Mouse (Mus musculus) liver, embryonic 13.5 days (tissue): ENCODE data around the gene Ywhag. TPM values are rescaled to one million over a fixed set of nuclear protein-coding genes. Genes with fewer than 3 reads are reported as not detected.

Source experiments
- ATAC-seq: fragments of 200-750 bp; cut with Nextera tagmentation; 2 replicates; pipeline ENCODE4 v1.8.0; 2017; ENCODE audit warnings: low read depth, mild to moderate bottlenecking, moderate number of reproducible peaks, moderate library complexity
- DNase-seq: peaks from one replicate; pipeline ENCODE4 v3.0.0; 2022
- H3K27ac ChIP-seq: fragments of 300-500 bp; sonication (generic); 2 replicates; pipeline ENCODE4 v1.5.1; 2015; ENCODE audit warnings: moderate library complexity, mild to moderate bottlenecking, inconsistent platforms
- H3K27me3 ChIP-seq: fragments of 300-500 bp; sonication (generic); 2 replicates; pipeline ENCODE4 v1.6.1; 2015; ENCODE audit warnings: mild to moderate bottlenecking, inconsistent platforms
- H3K36me3 ChIP-seq: fragments of 300-500 bp; sonication (generic); 2 replicates; pipeline ENCODE4 v1.6.1; 2015; ENCODE audit warnings: mild to moderate bottlenecking, inconsistent platforms
- H3K4me1 ChIP-seq: fragments of 300-500 bp; sonication (generic); replicated peaks from 2 replicates; pipeline ENCODE4 v1.6.1; 2015; ENCODE audit warnings: inconsistent platforms
- H3K4me2 ChIP-seq: fragments of 300-500 bp; sonication (generic); 2 replicates; pipeline ENCODE4 v1.6.1; 2015; ENCODE audit warnings: inconsistent platforms, mild to moderate bottlenecking, moderate library complexity
- H3K4me3 ChIP-seq: fragments of 300-500 bp; sonication (generic); replicated peaks from 2 replicates; pipeline ENCODE4 v1.5.1; 2015; ENCODE audit warnings: mild to moderate bottlenecking, inconsistent platforms
- H3K9ac ChIP-seq: fragments of 300-500 bp; sonication (generic); 2 replicates; pipeline ENCODE4 v1.6.1; 2015; ENCODE audit warnings: mild to moderate bottlenecking, inconsistent platforms
- H3K9me3 ChIP-seq: fragments of 300-500 bp; sonication (generic); replicated peaks from 2 replicates; pipeline ENCODE4 v1.6.1; 2016; ENCODE audit warnings: inconsistent platforms
- WGBS: fragments of 180-500 bp; shearing (Covaris S2); methylation state at CpG from one replicate; pipeline ENCODE4 v1.1.7; 2015; ENCODE audit not compliant: insufficient replicate concordance; 5-methylcytosine and 5-hydroxymethylcytosine counted together
- polyA plus RNA-seq: library from polyadenylated mRNA; unstranded; fragments of >200 nt; fragmentation: Nextera tagmentation; extraction: Ambion mirVana; gene quantifications from 2 replicates; pipeline ENCODE4 v1.2.1, GENCODE M21; 2015

Ywhag gene
- polyA plus RNA-seq, 1 experiment from 2014 or later, result 80.8 TPM

- Histone ChIP-seq H3K27ac (no peak overlapping the region), H3K4me1 (peaks cover 79% of the 10 kb centered on the region), H3K36me3 (peaks cover 81% of the 10 kb centered on the region), H3K9ac (no peak overlapping the region), H3K27me3 (no peaks in the 10 kb centered on the region), H3K9me3 (no peaks in the 10 kb centered on the region), H3K4me2 (no peak overlapping the region), H3K4me3 (no peak overlapping the region)
- no peak for DNase-seq
- no peak for ATAC-seq
- 88% methylated on average over 25 of the region's 25 CpGs for WGBS
Measured at GRCm38 (mm10) chr5:135910813-135911212, 23.6 kb downstream of the Ywhag start.

- H3K27me3 ChIP-seq, result no peaks in the 10 kb centered on the region
- no peak overlapping the region for H3K4me2 ChIP-seq
- WGBS, result 82% methylated on average over 10 of the region's 10 CpGs
- DNase-seq (no peak), ATAC-seq (no peak)
- peaks cover 73% of the 10 kb centered on the region for H3K4me1 ChIP-seq
- H3K4me3 ChIP-seq, result no peak overlapping the region
- no peak overlapping the region for H3K27ac ChIP-seq
- no peak overlapping the region for H3K9ac ChIP-seq
- H3K9me3 ChIP-seq, result no peaks in the 10 kb centered on the region
- peaks cover 81% of the 10 kb centered on the region for H3K36me3 ChIP-seq
Measured at GRCm38 (mm10) chr5:135909646-135910045, 24.8 kb downstream of the Ywhag start.

GRCm38 (mm10) chr5:135908989-135909388 is 25.4 kb downstream of the Ywhag start:
- H3K4me2 ChIP-seq, result no peak overlapping the region
- ATAC-seq (no peak), DNase-seq (no peak)
- WGBS, result 87% methylated on average over 16 of the region's 16 CpGs
- peak overlapping the region; percentile 44 for H3K27ac ChIP-seq
- H3K4me3 ChIP-seq, result no peak overlapping the region
- no peak overlapping the region for H3K9ac ChIP-seq
- H3K4me1 ChIP-seq, result peaks cover 73% of the 10 kb centered on the region
- no peaks in the 10 kb centered on the region for H3K9me3 ChIP-seq
- H3K27me3 ChIP-seq, result no peaks in the 10 kb centered on the region
- peaks cover 78% of the 10 kb centered on the region for H3K36me3 ChIP-seq

- H3K4me1 ChIP-seq, result peaks cover 73% of the 10 kb centered on the region
- peaks cover 71% of the 10 kb centered on the region for H3K36me3 ChIP-seq
- peak overlapping the region; percentile 29; the same call in 1 of the 2 replicates for H3K27ac ChIP-seq
Measured at GRCm38 (mm10) chr5:135908185-135908584, 26.2 kb downstream of the Ywhag start.

GRCm38 (mm10) chr5:135907256-135907655 is 27.2 kb downstream of the Ywhag start:
- 64% methylated on average over 13 of the region's 13 CpGs for WGBS
- ATAC-seq (peak; percentile 14; the same call in 1 of the 2 replicates), DNase-seq (no peak)
- Histone ChIP-seq H3K9ac (no peak overlapping the region), H3K36me3 (peaks cover 65% of the 10 kb centered on the region), H3K27me3 (no peaks in the 10 kb centered on the region), H3K4me1 (peaks cover 65% of the 10 kb centered on the region), H3K4me2 (no peak overlapping the region), H3K9me3 (no peaks in the 10 kb centered on the region), H3K4me3 (no peak overlapping the region), H3K27ac (peak overlapping the region; percentile 44)

More at GRCm38 (mm10) chr5:135908185-135908584, 26.2 kb downstream of the Ywhag start:
- H3K9ac ChIP-seq, result no peak overlapping the region
- H3K4me2 ChIP-seq, result no peak overlapping the region
- WGBS, result 76% methylated on average over 12 of the region's 12 CpGs
- DNase-seq, result no peak
- no peaks in the 10 kb centered on the region for H3K9me3 ChIP-seq
- H3K4me3 ChIP-seq, result no peak overlapping the region
- H3K27me3 ChIP-seq, result no peaks in the 10 kb centered on the region
- no peak for ATAC-seq

GRCm38 (mm10) chr5:135906846-135907245 is 27.6 kb downstream of the Ywhag start:
- H3K4me1 ChIP-seq, result peaks cover 65% of the 10 kb centered on the region

GRCm38 (mm10) chr5:135905320-135906225 is 28.8 kb downstream of the Ywhag start:
- H3K4me3 ChIP-seq, result no peak overlapping the region
- H3K27ac ChIP-seq, result 0 out of 2 replicates have a peak overlapping the region, but pooled peaks have one; percentile 39
- no peak overlapping the region for H3K4me2 ChIP-seq
- ATAC-seq (no peak), DNase-seq (no peak)
- WGBS, result 38% methylated on average over 8 of the region's 8 CpGs
- no peaks in the 10 kb centered on the region for H3K27me3 ChIP-seq
- peaks cover 48% of the 10 kb centered on the region for H3K36me3 ChIP-seq
- H3K4me1 ChIP-seq, result peaks cover 60% of the 10 kb centered on the region
- H3K9ac ChIP-seq, result no peak overlapping the region
- no peaks in the 10 kb centered on the region for H3K9me3 ChIP-seq

More at GRCm38 (mm10) chr5:135906846-135907245, 27.6 kb downstream of the Ywhag start:
- Histone ChIP-seq H3K9me3 (no peaks in the 10 kb centered on the region), H3K4me2 (no peak overlapping the region), H3K27me3 (no peaks in the 10 kb centered on the region), H3K27ac (peak overlapping the region; percentile 44), H3K36me3 (peaks cover 61% of the 10 kb centered on the region), H3K4me3 (no peak overlapping the region), H3K9ac (no peak overlapping the region)
- DNase-seq (no peak), ATAC-seq (no peak)
- WGBS, result 45% methylated on average over 4 of the region's 4 CpGs

- Histone ChIP-seq H3K9ac (no peak overlapping the region), H3K4me2 (no peak overlapping the region), H3K9me3 (no peaks in the 10 kb centered on the region), H3K36me3 (peaks cover 35% of the 10 kb centered on the region), H3K27me3 (no peaks in the 10 kb centered on the region), H3K4me3 (no peak overlapping the region), H3K27ac (no peak overlapping the region), H3K4me1 (peaks cover 54% of the 10 kb centered on the region)
- DNase-seq, result no peak
- ATAC-seq, result no peak
- WGBS, result 60% methylated on average over 5 of the region's 5 CpGs
Measured at GRCm38 (mm10) chr5:135904259-135904658, 30.2 kb downstream of the Ywhag start.

GRCm38 (mm10) chr5:135903551-135904151 is 30.8 kb downstream of the Ywhag start:
- Histone ChIP-seq H3K4me3 (peak overlapping the region; percentile 31), H3K4me2 (peak overlapping the region; percentile 57), H3K36me3 (peaks cover 30% of the 10 kb centered on the region), H3K4me1 (peaks cover 50% of the 10 kb centered on the region), H3K9me3 (no peaks in the 10 kb centered on the region), H3K9ac (peak overlapping the region; percentile 7), H3K27ac (no peak overlapping the region), H3K27me3 (no peaks in the 10 kb centered on the region)
- peak; percentile 79 for ATAC-seq
- peak; percentile 60 for DNase-seq
- 4% methylated on average over 30 of the region's 30 CpGs for WGBS

GRCm38 (mm10) chr5:135903058-135903457 is 31.4 kb downstream of the Ywhag start:
- no peaks in the 10 kb centered on the region for H3K27me3 ChIP-seq
- H3K4me1 ChIP-seq, result peaks cover 45% of the 10 kb centered on the region
- H3K27ac ChIP-seq, result no peak overlapping the region
- H3K9me3 ChIP-seq, result no peaks in the 10 kb centered on the region
- H3K9ac ChIP-seq, result 0 out of 2 replicates have a peak overlapping the region, but pooled peaks have one; percentile 7
- ATAC-seq (no peak), DNase-seq (no peak)
- WGBS, result 36% methylated on average over 7 of the region's 7 CpGs
- peak overlapping the region; percentile 57 for H3K4me2 ChIP-seq
- H3K36me3 ChIP-seq, result peaks cover 24% of the 10 kb centered on the region
- peak overlapping the region; percentile 31 for H3K4me3 ChIP-seq

GRCm38 (mm10) chr5:135901354-135902095 is 32.9 kb downstream of the Ywhag start:
- Histone ChIP-seq H3K4me1 (peaks cover 30% of the 10 kb centered on the region), H3K27ac (no peak overlapping the region), H3K9me3 (no peaks in the 10 kb centered on the region), H3K9ac (no peak overlapping the region), H3K4me2 (no peak overlapping the region), H3K4me3 (no peak overlapping the region), H3K36me3 (peaks cover 9% of the 10 kb centered on the region), H3K27me3 (no peaks in the 10 kb centered on the region)
- no peak for ATAC-seq
- peak; percentile 29 for DNase-seq
- 52% methylated on average over 6 of the region's 6 CpGs for WGBS
